Mouse (Mus musculus): Measurements from ENCODE around the gene Atp8a2. TPM values are rescaled to one million over a fixed set of nuclear protein-coding genes. Genes with fewer than 3 reads are reported as not detected.
A peak's percentile ranks its signal among the peaks of the same experiment; 100 is the strongest.
"Not testable (repeated sequence)": the region's sequence is repeated elsewhere in the genome, so short reads cannot be mapped to it uniquely, and the experiment has no call there.

Atp8a2 gene
- polyA plus RNA-seq, 1 experiment = 24.7 TPM

- Histone ChIP-seq H3K4me3 (replicated peaks; ENCODE audit: insufficient read depth, low read depth, low read length) (no peak overlapping the region), H3K27ac (ENCODE audit: insufficient read depth, low read length) (no peak overlapping the region), H3K27me3 (ENCODE audit: control insufficient read depth, insufficient read depth, low read length) (no peaks in the 10 kb centered on the region), H3K4me1 (ENCODE audit: control insufficient read depth, insufficient read depth, low read length) (peaks cover 15% of the 10 kb centered on the region; the same call in 1 of the 2 replicates)
- peak; percentile 22 to 25 for DNase-seq
- TF ChIP-seq POLR2A (IDR thresholded peaks at IDR 0.05; ENCODE audit: borderline replicate concordance, insufficient read depth, low read length) (no peak), CTCF (IDR thresholded peaks at IDR 0.05; ENCODE audit: borderline replicate concordance, insufficient read depth, low read depth, low read length) (no peak)
- 38% methylated on average over 3 of the region's 3 CpGs for WGBS
Observed at GRCm38 (mm10) chr14:59721356-59721755, 475.6 kb downstream of the Atp8a2 start.

- no peak for DNase-seq
Observed at GRCm38 (mm10) chr14:59720386-59720785, 476.6 kb downstream of the Atp8a2 start.

DNA sequence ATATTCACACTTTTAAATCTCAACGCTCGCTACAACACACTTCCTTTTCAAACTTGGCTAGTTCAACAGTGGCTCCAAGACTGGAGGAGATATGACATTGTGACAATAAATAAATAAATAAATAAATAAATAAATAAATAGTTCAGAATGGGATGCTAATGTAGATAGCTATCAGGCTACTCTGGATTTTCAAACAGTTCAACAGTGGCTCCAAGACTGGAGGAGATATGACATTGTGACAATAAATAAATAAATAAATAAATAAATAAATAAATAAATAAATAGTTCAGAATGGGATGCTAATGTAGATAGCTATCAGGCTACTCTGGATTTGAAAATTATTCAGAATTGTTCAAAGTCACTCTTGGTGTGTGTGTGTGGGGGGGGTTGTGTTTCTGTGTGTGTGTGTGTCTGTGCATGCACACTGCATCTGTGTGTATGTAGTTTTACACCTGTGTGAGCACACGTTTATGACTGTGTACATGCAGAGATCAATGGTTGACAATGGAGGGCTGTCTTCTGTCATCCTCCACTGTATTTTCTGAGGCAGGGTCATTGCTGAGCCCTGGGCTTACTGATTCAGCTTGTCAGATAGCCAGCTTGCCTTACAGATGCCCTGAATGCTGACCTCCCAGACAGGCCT is 480.4 kb downstream of the Atp8a2 start:
- DNase-seq; H3K27ac ChIP-seq (ENCODE audit: insufficient read depth, low read length); H3K27me3 ChIP-seq (ENCODE audit: control insufficient read depth, insufficient read depth, low read length); H3K4me1 ChIP-seq (ENCODE audit: control insufficient read depth, insufficient read depth, low read length); H3K4me3 ChIP-seq (replicated peaks; ENCODE audit: insufficient read depth, low read depth, low read length): not testable (repeated sequence)
- whole genome bisulfite sequencing = 84% methylated on average over 3 of the region's 3 CpGs

More at GRCm38 (mm10) chr14:59720386-59720785, 476.6 kb downstream of the Atp8a2 start:
- Histone ChIP-seq H3K27ac (ENCODE audit: insufficient read depth, low read length) (no peak overlapping the region), H3K27me3 (ENCODE audit: control insufficient read depth, insufficient read depth, low read length) (no peaks in the 10 kb centered on the region), H3K4me1 (ENCODE audit: control insufficient read depth, insufficient read depth, low read length) (peaks cover 15% of the 10 kb centered on the region), H3K4me3 (replicated peaks; ENCODE audit: insufficient read depth, low read depth, low read length) (no peak overlapping the region)
- no peak for TF ChIP-seq POLR2A (IDR thresholded peaks at IDR 0.05; ENCODE audit: borderline replicate concordance, insufficient read depth, low read length)
- TF ChIP-seq CTCF (IDR thresholded peaks at IDR 0.05; ENCODE audit: borderline replicate concordance, insufficient read depth, low read depth, low read length) = no peak
- WGBS = 94% methylated on average over 4 of the region's 4 CpGs

GRCm38 (mm10) chr14:59715695-59716442 is 481.1 kb downstream of the Atp8a2 start:
- Histone ChIP-seq H3K27ac (ENCODE audit: insufficient read depth, low read length) (no peak overlapping the region), H3K4me1 (ENCODE audit: control insufficient read depth, insufficient read depth, low read length) (no peaks in the 10 kb centered on the region; the same call in 1 of the 2 replicates), H3K27me3 (ENCODE audit: control insufficient read depth, insufficient read depth, low read length) (no peaks in the 10 kb centered on the region), H3K4me3 (replicated peaks; ENCODE audit: insufficient read depth, low read depth, low read length) (no peak overlapping the region)
- TF ChIP-seq CTCF (IDR thresholded peaks at IDR 0.05; ENCODE audit: borderline replicate concordance, insufficient read depth, low read depth, low read length) (no peak), POLR2A (IDR thresholded peaks at IDR 0.05; ENCODE audit: borderline replicate concordance, insufficient read depth, low read length) (no peak)
- WGBS = 51% methylated on average over 13 of the region's 13 CpGs
- no peak for DNase-seq

GRCm38 (mm10) chr14:59709505-59710335 is 487.3 kb downstream of the Atp8a2 start:
- Histone ChIP-seq H3K4me3 (replicated peaks; ENCODE audit: insufficient read depth, low read depth, low read length) (no peak overlapping the region), H3K27me3 (ENCODE audit: control insufficient read depth, insufficient read depth, low read length) (no peaks in the 10 kb centered on the region), H3K4me1 (ENCODE audit: control insufficient read depth, insufficient read depth, low read length) (no peaks in the 10 kb centered on the region), H3K27ac (ENCODE audit: insufficient read depth, low read length) (no peak overlapping the region)
- TF ChIP-seq CTCF (IDR thresholded peaks at IDR 0.05; ENCODE audit: borderline replicate concordance, insufficient read depth, low read depth, low read length) (no peak), POLR2A (IDR thresholded peaks at IDR 0.05; ENCODE audit: borderline replicate concordance, insufficient read depth, low read length) (no peak)
- DNase-seq = no peak
- WGBS = 89% methylated on average over 3 of the region's 3 CpGs

- H3K4me1 ChIP-seq (ENCODE audit: control insufficient read depth, insufficient read depth, low read length) = no peaks in the 10 kb centered on the region
- no peak overlapping the region for H3K4me3 ChIP-seq (replicated peaks; ENCODE audit: insufficient read depth, low read depth, low read length)
- H3K27ac ChIP-seq (ENCODE audit: insufficient read depth, low read length) = no peak overlapping the region
- DNase-seq = no peak
- WGBS = 56% methylated on average over 7 of the region's 7 CpGs
- H3K27me3 ChIP-seq (ENCODE audit: control insufficient read depth, insufficient read depth, low read length) = no peaks in the 10 kb centered on the region
- no peak for TF ChIP-seq POLR2A (IDR thresholded peaks at IDR 0.05; ENCODE audit: borderline replicate concordance, insufficient read depth, low read length)
- no peak for TF ChIP-seq CTCF (IDR thresholded peaks at IDR 0.05; ENCODE audit: borderline replicate concordance, insufficient read depth, low read depth, low read length)
Observed at GRCm38 (mm10) chr14:59708009-59708408, 489.0 kb downstream of the Atp8a2 start.

GRCm38 (mm10) chr14:59705326-59706058 is 491.5 kb downstream of the Atp8a2 start:
- Histone ChIP-seq H3K27ac (ENCODE audit: insufficient read depth, low read length) (no peak overlapping the region), H3K4me1 (ENCODE audit: control insufficient read depth, insufficient read depth, low read length) (peaks cover 5% of the 10 kb centered on the region; the same call in 1 of the 2 replicates), H3K4me3 (replicated peaks; ENCODE audit: insufficient read depth, low read depth, low read length) (no peak overlapping the region), H3K27me3 (ENCODE audit: control insufficient read depth, insufficient read depth, low read length) (no peaks in the 10 kb centered on the region)
- no peak for DNase-seq
- TF ChIP-seq CTCF (IDR thresholded peaks at IDR 0.05; ENCODE audit: borderline replicate concordance, insufficient read depth, low read depth, low read length) (no peak), POLR2A (IDR thresholded peaks at IDR 0.05; ENCODE audit: borderline replicate concordance, insufficient read depth, low read length) (no peak)
- 93% methylated on average over 13 of the region's 13 CpGs for WGBS

Measured in cerebellum, adult 2 months (tissue).